Mouse (Mus musculus): ENCODE data around the gene Trub2. TPM values are rescaled to one million over a fixed set of nuclear protein-coding genes. Genes with fewer than 3 reads are reported as not detected.

Gene Trub2
- polyA plus RNA-seq, 1 experiment: 52.4 TPM

DNA sequence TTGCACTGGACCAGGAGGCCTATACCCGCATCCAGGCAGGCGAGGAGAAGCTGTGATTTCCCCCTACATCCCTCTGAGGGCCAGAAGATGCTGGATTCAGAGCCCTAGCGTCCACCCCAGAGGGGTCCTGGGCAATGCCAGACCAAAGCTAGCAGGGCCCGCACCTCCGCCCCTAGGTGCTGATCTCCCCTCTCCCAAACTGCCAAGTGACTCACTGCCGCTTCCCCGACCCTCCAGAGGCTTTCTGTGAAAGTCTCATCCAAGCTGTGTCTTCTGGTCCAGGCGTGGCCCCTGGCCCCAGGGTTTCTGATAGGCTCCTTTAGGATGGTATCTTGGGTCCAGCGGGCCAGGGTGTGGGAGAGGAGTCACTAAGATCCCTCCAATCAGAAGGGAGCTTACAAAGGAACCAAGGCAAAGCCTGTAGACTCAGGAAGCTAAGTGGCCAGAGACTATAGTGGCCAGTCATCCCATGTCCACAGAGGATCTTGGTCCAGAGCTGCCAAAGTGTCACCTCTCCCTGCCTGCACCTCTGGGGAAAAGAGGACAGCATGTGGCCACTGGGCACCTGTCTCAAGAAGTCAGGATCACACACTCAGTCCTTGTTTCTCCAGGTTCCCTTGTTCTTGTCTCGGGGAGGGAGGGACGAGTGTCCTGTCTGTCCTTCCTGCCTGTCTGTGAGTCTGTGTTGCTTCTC lies 27.5 kb upstream of the Trub2 start:
- H3K9ac ChIP-seq (ENCODE audit: low read depth, poor library complexity, severe bottlenecking): no peak overlapping the region
- H3K27me3 ChIP-seq (ENCODE audit: control insufficient read depth, insufficient read depth, low read length, poor library complexity, severe bottlenecking): no peaks in the 10 kb centered on the region
- TF ChIP-seq EP300 (IDR thresholded peaks at IDR 0.05; ENCODE audit: insufficient read depth, low read depth, low read length) (no peak), POLR2A (IDR thresholded peaks at IDR 0.05; ENCODE audit: insufficient read depth, low read length) (no peak), CTCF (IDR thresholded peaks at IDR 0.05; ENCODE audit: low read depth, low read length) (no peak)
- no peaks in the 10 kb centered on the region for H3K9me3 ChIP-seq (replicated peaks; ENCODE audit: control insufficient read depth, insufficient read depth, low read length, poor library complexity, severe bottlenecking)
- no peak overlapping the region for H3K27ac ChIP-seq (ENCODE audit: insufficient read depth, low read length)
- H3K36me3 ChIP-seq (ENCODE audit: control insufficient read depth, insufficient read depth, low read length, poor library complexity, severe bottlenecking): no peaks in the 10 kb centered on the region
- peaks cover 6% of the 10 kb centered on the region for H3K4me1 ChIP-seq (ENCODE audit: control insufficient read depth, insufficient read depth, low read length)
- H3K4me3 ChIP-seq (ENCODE audit: low read depth, low read length): no peak overlapping the region

DNA sequence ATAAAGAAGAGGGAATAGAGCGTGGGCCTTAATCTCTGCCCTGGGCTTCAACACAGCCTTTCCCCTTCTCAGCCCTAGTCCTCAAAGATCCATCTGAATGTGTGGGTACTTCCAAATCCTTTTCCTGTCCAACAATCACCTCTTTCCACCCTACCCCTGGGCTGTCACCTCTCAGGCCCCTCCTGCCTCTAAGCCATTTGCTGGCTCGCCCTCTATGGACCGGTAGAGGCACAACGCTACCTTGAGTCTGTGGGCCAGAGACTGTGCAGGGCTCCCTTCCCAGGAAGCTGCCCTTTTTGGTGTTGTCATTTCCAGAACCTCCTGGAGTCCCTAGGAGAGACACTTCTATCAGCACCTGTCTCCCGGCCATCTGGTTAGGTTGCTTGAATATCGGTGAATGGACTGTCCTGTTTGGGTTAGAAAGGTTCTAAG lies 15.1 kb upstream of the Trub2 start:
- no peaks in the 10 kb centered on the region for H3K27me3 ChIP-seq (ENCODE audit: control insufficient read depth, insufficient read depth, low read length, poor library complexity, severe bottlenecking)
- no peaks in the 10 kb centered on the region for H3K4me1 ChIP-seq (ENCODE audit: control insufficient read depth, insufficient read depth, low read length)
- H3K36me3 ChIP-seq (ENCODE audit: control insufficient read depth, insufficient read depth, low read length, poor library complexity, severe bottlenecking): no peaks in the 10 kb centered on the region
- H3K9ac ChIP-seq (ENCODE audit: low read depth, poor library complexity, severe bottlenecking): peak overlapping the region; percentile 86
- no peak overlapping the region for H3K27ac ChIP-seq (ENCODE audit: insufficient read depth, low read length)
- no peaks in the 10 kb centered on the region for H3K9me3 ChIP-seq (replicated peaks; ENCODE audit: control insufficient read depth, insufficient read depth, low read length, poor library complexity, severe bottlenecking)
- TF ChIP-seq CTCF (IDR thresholded peaks at IDR 0.05; ENCODE audit: low read depth, low read length): peak; percentile 56
- TF ChIP-seq EP300 (IDR thresholded peaks at IDR 0.05; ENCODE audit: insufficient read depth, low read depth, low read length): no peak
- H3K4me3 ChIP-seq (ENCODE audit: low read depth, low read length): peak overlapping the region; percentile 79

DNA sequence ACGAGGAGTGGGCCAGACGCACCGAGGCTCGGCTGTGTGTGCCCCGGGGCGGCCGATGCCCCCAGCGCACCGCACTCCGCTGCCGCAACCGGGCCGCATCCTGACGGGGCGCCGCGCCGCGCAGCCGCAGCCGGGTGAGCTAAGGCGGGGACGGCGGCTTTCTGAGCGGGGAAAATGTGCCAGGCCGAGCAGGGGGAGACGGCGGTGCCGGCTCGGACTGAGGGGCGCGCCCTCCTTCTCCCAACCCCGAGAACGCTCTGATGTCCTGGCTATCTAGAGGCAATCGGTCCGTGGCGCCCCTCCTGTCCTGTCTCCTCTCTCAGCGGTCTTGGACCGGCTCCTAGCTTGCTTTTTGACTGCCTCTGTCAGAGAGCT lies 14.5 kb upstream of the Trub2 start:
- Histone ChIP-seq H3K27ac (ENCODE audit: insufficient read depth, low read length) (no peak overlapping the region), H3K4me1 (ENCODE audit: control insufficient read depth, insufficient read depth, low read length) (no peaks in the 10 kb centered on the region), H3K4me3 (ENCODE audit: low read depth, low read length) (peak overlapping the region; percentile 79), H3K27me3 (ENCODE audit: control insufficient read depth, insufficient read depth, low read length, poor library complexity, severe bottlenecking) (no peaks in the 10 kb centered on the region), H3K9me3 (replicated peaks; ENCODE audit: control insufficient read depth, insufficient read depth, low read length, poor library complexity, severe bottlenecking) (no peaks in the 10 kb centered on the region), H3K9ac (ENCODE audit: low read depth, poor library complexity, severe bottlenecking) (peak overlapping the region; percentile 86), H3K36me3 (ENCODE audit: control insufficient read depth, insufficient read depth, low read length, poor library complexity, severe bottlenecking) (no peaks in the 10 kb centered on the region)
- TF ChIP-seq CTCF (IDR thresholded peaks at IDR 0.05; ENCODE audit: low read depth, low read length) (no peak), EP300 (IDR thresholded peaks at IDR 0.05; ENCODE audit: insufficient read depth, low read depth, low read length) (no peak)

DNA sequence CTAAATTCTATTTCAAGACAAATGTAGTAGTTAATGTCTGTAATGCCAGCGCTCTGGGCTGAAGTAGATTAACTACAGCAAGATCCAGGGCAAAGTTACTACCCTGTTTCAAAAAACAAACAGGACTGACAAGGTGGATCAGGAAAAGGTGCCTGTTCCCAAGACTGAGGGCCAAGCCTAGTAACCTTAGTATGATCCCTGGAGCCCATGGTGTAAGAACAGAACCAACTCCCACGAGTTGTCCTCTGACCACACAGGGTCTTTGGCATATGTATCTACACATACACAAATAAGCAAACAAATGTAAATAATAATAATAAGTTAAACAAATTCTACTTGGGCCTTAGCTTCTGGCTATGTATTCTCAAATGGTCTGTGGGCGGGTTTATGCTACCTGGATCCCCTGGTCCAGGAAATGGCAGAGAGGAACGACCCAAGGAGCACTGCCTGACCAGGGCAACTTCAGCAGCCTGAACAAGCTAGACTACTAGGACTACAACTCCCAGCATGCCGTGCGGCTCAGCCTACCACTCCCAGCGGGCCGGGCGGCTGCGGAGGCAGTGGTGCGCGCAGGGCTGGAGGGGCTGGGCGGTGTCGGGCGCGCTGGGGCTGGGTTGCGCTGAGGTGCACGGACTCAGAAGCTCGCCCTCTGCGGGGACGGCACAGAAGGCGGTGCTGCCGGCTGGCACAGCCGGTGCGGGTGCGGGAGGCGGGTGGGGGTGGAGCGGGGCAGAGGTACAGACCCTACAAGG lies 13.9 kb upstream of the Trub2 start, which contains the start of gene Slc27a4:
TSS of gene Slc27a4 (plus strand) at position 560 of the 752 bp plus-strand sequence.
- Histone ChIP-seq H3K27ac (ENCODE audit: insufficient read depth, low read length) (no peak within 1 kb of the TSS), H3K27me3 (ENCODE audit: control insufficient read depth, insufficient read depth, low read length, poor library complexity, severe bottlenecking) (no peaks in the 10 kb centered on the region), H3K4me1 (ENCODE audit: control insufficient read depth, insufficient read depth, low read length) (no peaks in the 10 kb centered on the region), H3K36me3 (ENCODE audit: control insufficient read depth, insufficient read depth, low read length, poor library complexity, severe bottlenecking) (no peaks in the 10 kb centered on the region), H3K4me3 (ENCODE audit: low read depth, low read length) (peak within 1 kb of the TSS; percentile 79), H3K9ac (ENCODE audit: low read depth, poor library complexity, severe bottlenecking) (peak within 1 kb of the TSS; percentile 86), H3K9me3 (replicated peaks; ENCODE audit: control insufficient read depth, insufficient read depth, low read length, poor library complexity, severe bottlenecking) (no peaks in the 10 kb centered on the region)
- TF ChIP-seq CTCF (IDR thresholded peaks at IDR 0.05; ENCODE audit: low read depth, low read length) (no peak), POLR2A (IDR thresholded peaks at IDR 0.05; ENCODE audit: insufficient read depth, low read length) (peak; percentile 68)

DNA sequence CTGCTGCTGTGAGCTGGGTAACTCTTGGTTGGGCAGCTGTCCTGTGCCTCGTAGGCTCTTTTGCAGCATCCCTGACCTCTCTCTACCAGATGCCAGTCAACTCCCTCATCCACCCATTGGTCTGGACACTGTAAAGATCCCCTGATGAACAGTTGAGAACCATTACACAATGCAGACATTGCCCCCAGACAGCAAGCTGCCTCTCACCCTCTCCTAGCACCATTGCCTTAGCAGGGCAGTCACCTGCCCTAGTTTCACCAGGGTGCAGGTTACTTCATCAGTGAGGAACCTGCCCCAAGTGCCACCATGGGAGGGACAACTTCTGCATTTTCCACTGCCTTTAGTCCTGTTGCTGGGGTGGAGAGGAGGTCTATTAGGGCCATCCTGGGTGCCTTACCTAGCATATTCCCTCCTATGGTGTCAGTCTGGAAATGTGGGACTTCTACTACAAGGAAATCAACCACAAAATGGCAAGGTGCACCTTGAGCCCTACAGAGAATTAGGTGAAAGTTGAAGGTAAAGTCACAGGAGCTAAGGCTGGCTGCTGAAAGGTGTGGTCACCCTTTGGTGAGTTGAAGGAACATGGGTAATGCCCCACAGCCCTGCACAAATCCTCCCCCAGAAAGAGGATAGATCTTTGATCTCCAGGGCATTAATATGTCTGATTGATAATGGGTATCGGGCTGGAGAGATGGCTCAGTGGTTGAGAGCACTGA lies 4.6 kb upstream of the Trub2 start:
- Histone ChIP-seq H3K27me3 (ENCODE audit: control insufficient read depth, insufficient read depth, low read length, poor library complexity, severe bottlenecking) (no peaks in the 10 kb centered on the region), H3K9ac (ENCODE audit: low read depth, poor library complexity, severe bottlenecking) (no peak overlapping the region), H3K27ac (ENCODE audit: insufficient read depth, low read length) (no peak overlapping the region), H3K4me1 (ENCODE audit: control insufficient read depth, insufficient read depth, low read length) (no peaks in the 10 kb centered on the region), H3K4me3 (ENCODE audit: low read depth, low read length) (no peak overlapping the region), H3K36me3 (ENCODE audit: control insufficient read depth, insufficient read depth, low read length, poor library complexity, severe bottlenecking) (no peaks in the 10 kb centered on the region; the same call in 1 of the 2 replicates), H3K9me3 (replicated peaks; ENCODE audit: control insufficient read depth, insufficient read depth, low read length, poor library complexity, severe bottlenecking) (no peaks in the 10 kb centered on the region)
- TF ChIP-seq POLR2A (IDR thresholded peaks at IDR 0.05; ENCODE audit: insufficient read depth, low read length) (no peak), CTCF (IDR thresholded peaks at IDR 0.05; ENCODE audit: low read depth, low read length) (no peak), EP300 (IDR thresholded peaks at IDR 0.05; ENCODE audit: insufficient read depth, low read depth, low read length) (no peak)
